Mouse (Mus musculus) cortical plate, adult 2 months (tissue): ENCODE measurements at regions not wholly inside any gene's neighbourhood (a gene's known extent, or its start where the extent isn't known, plus 50 kb on each side); places are given as distances from the start of the nearest gene placed in this dataset.
A peak's percentile ranks its signal among the peaks of the same experiment; 100 is the strongest.

ENCODE experiments used
- H3K27ac ChIP-seq: fragments of 200-500 bp; 2 replicates; pipeline ENCODE4 v1.5.1; 2012; ENCODE audit warnings: low read length, control low read depth, inconsistent platforms; ENCODE audit not compliant: insufficient read depth
- H3K4me1 ChIP-seq: fragments of 200-500 bp; 2 replicates; pipeline ENCODE4 v1.6.1; 2011; ENCODE audit warnings: low read length; ENCODE audit not compliant: control insufficient read depth, insufficient read depth
- H3K4me3 ChIP-seq: fragments of 200-500 bp; 2 replicates; pipeline ENCODE4 v1.5.1; 2011; ENCODE audit warnings: mild to moderate bottlenecking, low read length, control low read depth; ENCODE audit not compliant: insufficient read depth
- CTCF ChIP-seq: fragments of 200-500 bp; IDR thresholded peaks from 2 replicates; pipeline ENCODE4 v1.5.1; 2011; ENCODE audit warnings: mild to moderate bottlenecking, control low read depth, low read length; ENCODE audit not compliant: insufficient read depth; ENCODE audit errors: extremely low read depth
- POLR2A ChIP-seq: fragments of 200-500 bp; IDR thresholded peaks from 2 replicates; pipeline ENCODE4 v1.6.1; 2011; ENCODE audit warnings: mild to moderate bottlenecking, low read length, control low read depth; ENCODE audit not compliant: insufficient read depth; ENCODE audit errors: extremely low read depth

DNA sequence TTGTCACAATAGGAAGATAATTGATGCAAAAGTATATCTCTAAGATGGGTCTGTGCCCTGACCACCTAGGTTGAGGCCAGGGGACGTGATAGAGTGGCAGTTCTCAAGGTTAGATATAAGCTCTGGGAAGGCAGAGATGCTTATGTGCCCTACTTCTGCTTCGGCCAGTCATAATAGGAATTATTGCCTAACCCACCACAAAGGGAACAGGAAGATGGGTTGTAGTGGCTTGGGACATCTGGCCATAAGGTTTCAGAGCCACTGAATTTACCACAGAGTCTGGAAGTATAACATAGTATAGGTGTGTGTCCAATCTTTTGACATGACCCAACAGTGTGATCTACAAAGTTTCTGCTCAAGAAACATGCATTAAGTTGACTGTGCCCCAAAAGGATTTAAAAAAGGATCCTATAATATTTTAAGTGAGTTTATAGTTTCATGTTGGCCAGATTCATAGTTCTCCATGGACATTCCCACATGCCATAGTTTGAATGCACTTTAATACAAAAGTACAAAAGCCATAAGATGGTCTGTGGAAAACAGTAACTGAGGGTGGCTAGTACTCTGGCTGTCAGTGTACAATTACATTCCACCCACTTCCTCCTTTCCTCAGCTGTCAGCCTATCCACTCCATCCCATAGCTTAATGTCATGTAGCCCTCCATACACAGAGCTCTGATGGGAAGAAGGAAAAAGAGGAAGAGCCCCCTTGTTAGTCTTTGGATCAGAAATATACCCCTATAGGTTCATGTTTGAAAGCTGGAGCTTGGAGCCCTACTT, 508.3 kb downstream of the Insc start:
- H3K4me1 ChIP-seq = no peaks in the 10 kb centered on the region
- H3K4me3 ChIP-seq = no peak overlapping the region
- no peak overlapping the region for H3K27ac ChIP-seq
- no peak for TF ChIP-seq POLR2A
- TF ChIP-seq CTCF = no peak

- no peaks in the 10 kb centered on the region for H3K4me1 ChIP-seq
- TF ChIP-seq CTCF (no peak), POLR2A (no peak)
Measured at GRCm38 (mm10) chr7:115252370-115252750, 508.9 kb downstream of the Insc start.

DNA sequence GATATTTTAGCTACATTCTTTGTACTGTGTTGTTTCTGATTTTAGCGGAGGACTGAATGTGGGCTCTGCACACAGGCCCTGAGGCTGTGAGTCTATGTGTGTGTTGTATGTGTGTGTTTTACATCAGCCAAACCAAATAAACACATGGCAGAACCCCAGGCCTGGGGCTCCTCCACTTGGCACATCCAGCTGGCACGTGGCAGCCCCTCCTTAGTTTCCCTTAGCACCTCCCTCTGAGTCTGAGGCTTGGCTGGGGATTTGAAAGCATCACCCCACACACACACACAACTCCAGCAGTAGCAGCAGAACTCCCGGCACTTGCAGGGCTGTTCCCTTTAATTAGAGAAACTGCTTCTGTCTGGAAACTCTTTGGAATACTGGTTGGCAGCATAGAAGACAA, 515.1 kb downstream of the Insc start:
- Histone ChIP-seq H3K27ac (no peak overlapping the region), H3K4me3 (no peak overlapping the region), H3K4me1 (no peaks in the 10 kb centered on the region)
- no peak for TF ChIP-seq POLR2A
- no peak for TF ChIP-seq CTCF

More at GRCm38 (mm10) chr7:115252370-115252750, 508.9 kb downstream of the Insc start:
- Histone ChIP-seq H3K4me3 (no peak overlapping the region), H3K27ac (no peak overlapping the region)

- 0 out of 2 replicates have a peak overlapping the region, but pooled peaks have one; percentile 17 for H3K27ac ChIP-seq
- TF ChIP-seq CTCF = no peak
- no peak for TF ChIP-seq POLR2A
- no peaks in the 10 kb centered on the region for H3K4me1 ChIP-seq
- H3K4me3 ChIP-seq = no peak overlapping the region
Measured at GRCm38 (mm10) chr7:115263082-115263481, 519.6 kb downstream of the Insc start.

DNA sequence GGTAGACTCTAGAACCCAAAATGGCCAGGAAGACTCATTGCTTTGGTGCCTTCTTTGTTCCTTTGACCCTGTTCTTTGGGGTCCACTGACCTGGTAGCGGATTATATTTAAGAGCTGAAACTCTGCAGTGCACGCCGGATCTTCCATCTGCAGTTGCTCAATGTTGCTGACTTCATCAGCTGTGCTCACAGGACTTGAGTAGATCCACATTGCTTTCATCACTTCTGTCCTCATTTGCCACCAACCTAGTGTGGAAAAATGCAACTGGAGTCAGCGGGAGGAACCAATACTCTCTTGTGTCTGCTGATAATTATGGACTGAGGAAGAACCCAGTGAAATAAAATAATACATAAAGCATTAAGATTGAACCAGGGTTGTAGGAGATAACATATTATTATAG, 522.6 kb downstream of the Insc start:
- Histone ChIP-seq H3K4me3 (no peak overlapping the region), H3K4me1 (no peaks in the 10 kb centered on the region), H3K27ac (no peak overlapping the region)
- TF ChIP-seq POLR2A = no peak
- no peak for TF ChIP-seq CTCF

DNA sequence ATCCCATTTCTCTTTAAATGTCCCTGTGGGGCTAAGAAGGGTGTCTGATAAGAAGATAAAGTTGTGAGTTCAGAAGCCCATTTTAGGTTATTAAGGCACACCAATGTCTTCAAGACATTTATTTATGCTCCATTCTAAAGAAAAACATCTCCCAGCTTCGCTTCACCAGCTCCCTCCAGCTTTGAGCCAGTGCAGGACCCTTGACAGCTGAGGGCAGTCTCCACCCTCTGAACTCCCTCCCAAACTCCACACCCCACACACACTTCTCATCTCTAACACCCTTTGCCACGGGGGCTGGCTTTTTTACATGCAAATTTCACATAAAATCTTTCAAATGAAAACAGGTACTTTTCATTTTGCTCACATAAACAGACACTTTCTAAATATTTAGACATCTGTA, 527.3 kb downstream of the Insc start:
- no peak overlapping the region for H3K4me3 ChIP-seq
- no peaks in the 10 kb centered on the region for H3K4me1 ChIP-seq
- no peak overlapping the region for H3K27ac ChIP-seq
- TF ChIP-seq CTCF = no peak
- no peak for TF ChIP-seq POLR2A

GRCm38 (mm10) chr7:115274836-115275235, 531.3 kb downstream of the Insc start:
- TF ChIP-seq CTCF (no peak), POLR2A (no peak)
- H3K27ac ChIP-seq = no peak overlapping the region
- H3K4me1 ChIP-seq = no peaks in the 10 kb centered on the region
- no peak overlapping the region for H3K4me3 ChIP-seq

DNA sequence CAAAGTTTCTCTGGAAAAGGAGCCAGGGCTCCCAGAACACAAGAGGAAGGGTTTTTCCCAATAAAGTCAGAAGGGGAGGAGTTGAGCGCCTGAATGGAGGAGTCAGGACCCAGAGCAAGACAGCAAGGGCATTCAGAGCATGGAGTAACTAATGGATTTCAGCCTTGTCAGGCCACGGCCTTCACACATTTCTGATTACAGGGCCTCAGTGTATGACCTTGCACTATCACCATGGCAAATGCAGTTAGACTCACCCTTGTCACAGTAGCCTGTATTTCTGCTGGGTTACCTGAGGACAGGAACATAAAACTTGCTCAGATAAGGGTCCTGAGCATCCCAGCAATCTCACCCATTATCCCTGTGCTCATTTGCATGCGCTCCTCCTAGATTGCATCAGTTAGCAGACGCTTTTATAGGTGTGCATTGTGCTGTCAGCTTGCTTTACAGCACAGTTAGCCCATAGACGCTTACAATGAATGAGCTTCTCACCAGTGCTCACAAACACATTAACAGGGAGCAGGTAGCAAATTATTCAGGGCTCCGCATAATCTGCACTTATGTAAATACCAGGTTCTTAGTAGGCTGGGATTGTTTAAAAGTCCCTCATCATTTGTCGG, 547.4 kb downstream of the Insc start:
- Histone ChIP-seq H3K27ac (no peak overlapping the region), H3K4me1 (no peaks in the 10 kb centered on the region), H3K4me3 (no peak overlapping the region)
- TF ChIP-seq POLR2A = no peak

GRCm38 (mm10) chr7:115294655-115295230, 551.2 kb downstream of the Insc start:
- Histone ChIP-seq H3K27ac (no peak overlapping the region), H3K4me1 (no peaks in the 10 kb centered on the region), H3K4me3 (no peak overlapping the region)
- no peak for TF ChIP-seq CTCF
- no peak for TF ChIP-seq POLR2A

DNA sequence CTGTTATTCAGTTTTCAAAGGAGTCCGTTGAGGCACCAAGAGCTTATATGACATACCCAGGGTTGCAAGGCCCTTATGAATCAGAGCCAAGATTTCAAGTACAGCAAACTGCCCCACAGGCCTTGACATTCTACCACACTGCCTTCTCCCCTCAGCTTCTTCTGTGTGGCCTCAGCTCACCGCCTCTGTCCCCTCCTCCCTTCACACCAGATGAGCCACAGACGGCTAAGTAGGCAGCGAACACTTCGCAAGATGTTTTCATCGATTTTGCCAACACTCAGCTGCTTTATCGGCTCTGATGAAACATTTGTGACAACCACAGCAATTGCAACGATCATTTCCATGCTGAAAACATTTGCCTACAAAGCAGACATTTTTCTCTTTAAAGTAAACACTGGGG, 556.7 kb downstream of the Insc start:
- Histone ChIP-seq H3K4me1 (no peaks in the 10 kb centered on the region), H3K4me3 (no peak overlapping the region), H3K27ac (no peak overlapping the region)
- no peak for TF ChIP-seq CTCF
- no peak for TF ChIP-seq POLR2A
